Mouse (Mus musculus): ENCODE measurements around the gene Camk1. TPM values are rescaled to one million over a fixed set of nuclear protein-coding genes. Genes with fewer than 3 reads are reported as not detected.
A peak's percentile ranks its signal among the peaks of the same experiment; 100 is the strongest.

Camk1 gene
- polyA plus RNA-seq, 1 experiment from 2014 or later = 62.2 TPM

- ATAC-seq (ENCODE audit: insufficient number of reproducible peaks, low FRiP score, low TSS enrichment, low read depth) = no peak
- Histone ChIP-seq H3K9me3 (ENCODE audit: control insufficient read depth, low read length) (no peaks in the 10 kb centered on the region), H3K27me3 (ENCODE audit: control insufficient read depth, insufficient read depth, low read length) (no peaks in the 10 kb centered on the region), H3K4me1 (ENCODE audit: control insufficient read depth, insufficient read depth, low read length) (no peaks in the 10 kb centered on the region), H3K4me2 (ENCODE audit: low read depth, severe bottlenecking) (no peak overlapping the region), H3K9ac (ENCODE audit: low read length) (no peak overlapping the region), H3K36me3 (ENCODE audit: control insufficient read depth, insufficient read depth, low read length) (no peaks in the 10 kb centered on the region), H3K4me3 (ENCODE audit: low read depth, low read length) (no peak overlapping the region), H3K27ac (replicated peaks; ENCODE audit: low read depth, low read length) (no peak overlapping the region)
- no peak for DNase-seq (ENCODE audit: low spot score)
Measured at GRCm38 (mm10) chr6:113350538-113350937, 6.8 kb upstream of the Camk1 start.

GRCm38 (mm10) chr6:113346897-113347296, 3.1 kb upstream of the Camk1 start:
- H3K27me3 ChIP-seq (ENCODE audit: control insufficient read depth, insufficient read depth, low read length) = no peaks in the 10 kb centered on the region
- H3K4me2 ChIP-seq (ENCODE audit: low read depth, severe bottlenecking) = no peak overlapping the region
- no peak overlapping the region for H3K27ac ChIP-seq (replicated peaks; ENCODE audit: low read depth, low read length)
- H3K9me3 ChIP-seq (ENCODE audit: control insufficient read depth, low read length) = no peaks in the 10 kb centered on the region
- 87% methylated on average over 4 of the region's 4 CpGs for WGBS
- DNase-seq (ENCODE audit: low spot score) (no peak), ATAC-seq (ENCODE audit: insufficient number of reproducible peaks, low FRiP score, low TSS enrichment, low read depth) (no peak)
- H3K9ac ChIP-seq (ENCODE audit: low read length) = no peak overlapping the region
- no peak overlapping the region for H3K4me3 ChIP-seq (ENCODE audit: low read depth, low read length)
- peaks cover 10% of the 10 kb centered on the region for H3K4me1 ChIP-seq (ENCODE audit: control insufficient read depth, insufficient read depth, low read length)
- H3K36me3 ChIP-seq (ENCODE audit: control insufficient read depth, insufficient read depth, low read length) = no peaks in the 10 kb centered on the region

GRCm38 (mm10) chr6:113344321-113344720, 537 bp upstream of the Camk1 start:
- Histone ChIP-seq H3K4me1 (ENCODE audit: control insufficient read depth, insufficient read depth, low read length) (peaks cover 10% of the 10 kb centered on the region), H3K9ac (ENCODE audit: low read length) (no peak overlapping the region; the same call in 1 of the 2 replicates), H3K27me3 (ENCODE audit: control insufficient read depth, insufficient read depth, low read length) (no peaks in the 10 kb centered on the region), H3K4me3 (ENCODE audit: low read depth, low read length) (no peak overlapping the region), H3K27ac (replicated peaks; ENCODE audit: low read depth, low read length) (no peak overlapping the region), H3K9me3 (ENCODE audit: control insufficient read depth, low read length) (no peaks in the 10 kb centered on the region), H3K36me3 (ENCODE audit: control insufficient read depth, insufficient read depth, low read length) (no peaks in the 10 kb centered on the region), H3K4me2 (ENCODE audit: low read depth, severe bottlenecking) (0 out of 2 replicates have a peak overlapping the region, but pooled peaks have one; percentile 80)
- no peak for ATAC-seq (ENCODE audit: insufficient number of reproducible peaks, low FRiP score, low TSS enrichment, low read depth)
- 54% methylated on average over 2 of the region's 2 CpGs for WGBS
- DNase-seq (ENCODE audit: low spot score) = no peak

- whole genome bisulfite sequencing = 68% methylated on average over 3 of the region's 7 CpGs
- no peak overlapping the region for H3K27ac ChIP-seq (replicated peaks; ENCODE audit: low read depth, low read length)
- H3K4me2 ChIP-seq (ENCODE audit: low read depth, severe bottlenecking) = peak overlapping the region; percentile 80; the same call in 1 of the 2 replicates
- no peak overlapping the region for H3K9ac ChIP-seq (ENCODE audit: low read length)
- H3K4me3 ChIP-seq (ENCODE audit: low read depth, low read length) = no peak overlapping the region
- no peaks in the 10 kb centered on the region for H3K27me3 ChIP-seq (ENCODE audit: control insufficient read depth, insufficient read depth, low read length)
- no peaks in the 10 kb centered on the region for H3K9me3 ChIP-seq (ENCODE audit: control insufficient read depth, low read length)
- ATAC-seq (ENCODE audit: insufficient number of reproducible peaks, low FRiP score, low TSS enrichment, low read depth) (no peak), DNase-seq (ENCODE audit: low spot score) (no peak)
- no peaks in the 10 kb centered on the region; the same call in 1 of the 2 replicates for H3K36me3 ChIP-seq (ENCODE audit: control insufficient read depth, insufficient read depth, low read length)
- H3K4me1 ChIP-seq (ENCODE audit: control insufficient read depth, insufficient read depth, low read length) = peaks cover 10% of the 10 kb centered on the region
Measured at GRCm38 (mm10) chr6:113342297-113342696, 1.5 kb downstream of the Camk1 start.

GRCm38 (mm10) chr6:113341574-113341973, 2.2 kb downstream of the Camk1 start:
- H3K4me3 ChIP-seq (ENCODE audit: low read depth, low read length) = no peak overlapping the region

GRCm38 (mm10) chr6:113336852-113337620, 6.7 kb downstream of the Camk1 start:
- no peak overlapping the region for H3K27ac ChIP-seq (replicated peaks; ENCODE audit: low read depth, low read length)
- WGBS = 75% methylated on average over 8 of the region's 8 CpGs
- ATAC-seq (ENCODE audit: insufficient number of reproducible peaks, low FRiP score, low TSS enrichment, low read depth) (no peak), DNase-seq (ENCODE audit: low spot score) (no peak)
- peaks cover 13% of the 10 kb centered on the region for H3K36me3 ChIP-seq (ENCODE audit: control insufficient read depth, insufficient read depth, low read length)
- H3K9ac ChIP-seq (ENCODE audit: low read length) = no peak overlapping the region
- H3K4me1 ChIP-seq (ENCODE audit: control insufficient read depth, insufficient read depth, low read length) = no peaks in the 10 kb centered on the region
- H3K9me3 ChIP-seq (ENCODE audit: control insufficient read depth, low read length) = no peaks in the 10 kb centered on the region
- no peak overlapping the region for H3K4me2 ChIP-seq (ENCODE audit: low read depth, severe bottlenecking)
- no peak overlapping the region for H3K4me3 ChIP-seq (ENCODE audit: low read depth, low read length)
- no peaks in the 10 kb centered on the region for H3K27me3 ChIP-seq (ENCODE audit: control insufficient read depth, insufficient read depth, low read length)

More at GRCm38 (mm10) chr6:113341574-113341973, 2.2 kb downstream of the Camk1 start:
- H3K27me3 ChIP-seq (ENCODE audit: control insufficient read depth, insufficient read depth, low read length) = no peaks in the 10 kb centered on the region
- H3K4me1 ChIP-seq (ENCODE audit: control insufficient read depth, insufficient read depth, low read length) = peaks cover 10% of the 10 kb centered on the region
- no peak overlapping the region for H3K9ac ChIP-seq (ENCODE audit: low read length)
- no peak for ATAC-seq (ENCODE audit: insufficient number of reproducible peaks, low FRiP score, low TSS enrichment, low read depth)
- no peak overlapping the region for H3K4me2 ChIP-seq (ENCODE audit: low read depth, severe bottlenecking)
- no peak overlapping the region for H3K27ac ChIP-seq (replicated peaks; ENCODE audit: low read depth, low read length)
- H3K9me3 ChIP-seq (ENCODE audit: control insufficient read depth, low read length) = no peaks in the 10 kb centered on the region
- DNase-seq (ENCODE audit: low spot score) = no peak
- no peaks in the 10 kb centered on the region; the same call in 1 of the 2 replicates for H3K36me3 ChIP-seq (ENCODE audit: control insufficient read depth, insufficient read depth, low read length)
- 82% methylated on average over 6 of the region's 6 CpGs for WGBS

GRCm38 (mm10) chr6:113334216-113334615, 9.6 kb downstream of the Camk1 start:
- H3K4me2 ChIP-seq (ENCODE audit: low read depth, severe bottlenecking) = no peak overlapping the region
- H3K36me3 ChIP-seq (ENCODE audit: control insufficient read depth, insufficient read depth, low read length) = peaks cover 13% of the 10 kb centered on the region
- H3K4me1 ChIP-seq (ENCODE audit: control insufficient read depth, insufficient read depth, low read length) = no peaks in the 10 kb centered on the region
- no peaks in the 10 kb centered on the region for H3K27me3 ChIP-seq (ENCODE audit: control insufficient read depth, insufficient read depth, low read length)
- DNase-seq (ENCODE audit: low spot score) (no peak), ATAC-seq (ENCODE audit: insufficient number of reproducible peaks, low FRiP score, low TSS enrichment, low read depth) (no peak)
- H3K27ac ChIP-seq (replicated peaks; ENCODE audit: low read depth, low read length) = no peak overlapping the region
- H3K9me3 ChIP-seq (ENCODE audit: control insufficient read depth, low read length) = no peaks in the 10 kb centered on the region
- no peak overlapping the region for H3K4me3 ChIP-seq (ENCODE audit: low read depth, low read length)
- no peak overlapping the region for H3K9ac ChIP-seq (ENCODE audit: low read length)
- 77% methylated on average over 6 of the region's 6 CpGs for WGBS

- Histone ChIP-seq H3K9me3 (ENCODE audit: control insufficient read depth, low read length) (no peaks in the 10 kb centered on the region), H3K9ac (ENCODE audit: low read length) (no peak overlapping the region), H3K36me3 (ENCODE audit: control insufficient read depth, insufficient read depth, low read length) (peaks cover 13% of the 10 kb centered on the region), H3K4me1 (ENCODE audit: control insufficient read depth, insufficient read depth, low read length) (no peaks in the 10 kb centered on the region), H3K4me3 (ENCODE audit: low read depth, low read length) (no peak overlapping the region), H3K27me3 (ENCODE audit: control insufficient read depth, insufficient read depth, low read length) (no peaks in the 10 kb centered on the region), H3K4me2 (ENCODE audit: low read depth, severe bottlenecking) (no peak overlapping the region), H3K27ac (replicated peaks; ENCODE audit: low read depth, low read length) (no peak overlapping the region)
- ATAC-seq (ENCODE audit: insufficient number of reproducible peaks, low FRiP score, low TSS enrichment, low read depth) = no peak
- 90% methylated on average over 14 of the region's 14 CpGs for WGBS
- DNase-seq (ENCODE audit: low spot score) = no peak
Measured at GRCm38 (mm10) chr6:113333137-113333950, 10.4 kb downstream of the Camk1 start.
